Mouse (Mus musculus) liver, embryonic 12.5 days (tissue): Measurements from ENCODE around the gene Stag3. TPM values are rescaled to one million over a fixed set of nuclear protein-coding genes. Genes with fewer than 3 reads are reported as not detected.

ENCODE experiments used
- ATAC-seq: fragments of 200-750 bp; cut with Nextera tagmentation; 2 replicates; pipeline ENCODE4 v1.8.0; 2017; ENCODE audit warnings: moderate number of reproducible peaks, mild to moderate bottlenecking, moderate library complexity
- H3K27ac ChIP-seq: fragments of 300-500 bp; sonication (generic); 2 replicates; pipeline ENCODE4 v1.5.1; 2016; ENCODE audit warnings: mild to moderate bottlenecking
- H3K27me3 ChIP-seq: fragments of 300-500 bp; sonication (generic); replicated peaks from 2 replicates; pipeline ENCODE4 v1.6.1; 2016; ENCODE audit warnings: mild to moderate bottlenecking, moderate library complexity
- H3K36me3 ChIP-seq: fragments of 300-500 bp; sonication (generic); 2 replicates; pipeline ENCODE4 v1.6.1; 2016; ENCODE audit warnings: mild to moderate bottlenecking, moderate library complexity
- H3K4me1 ChIP-seq: fragments of 300-500 bp; sonication (generic); 2 replicates; pipeline ENCODE4 v1.6.1; 2016
- H3K4me2 ChIP-seq: fragments of 300-500 bp; sonication (generic); 2 replicates; pipeline ENCODE4 v1.6.1; 2016; ENCODE audit warnings: mild to moderate bottlenecking, moderate library complexity
- H3K4me3 ChIP-seq: fragments of 300-500 bp; sonication (generic); 2 replicates; pipeline ENCODE4 v1.5.1; 2016; ENCODE audit warnings: mild to moderate bottlenecking, moderate library complexity
- H3K9ac ChIP-seq: fragments of 300-500 bp; sonication (generic); 2 replicates; pipeline ENCODE4 v1.6.1; 2016; ENCODE audit warnings: mild to moderate bottlenecking, moderate library complexity
- H3K9me3 ChIP-seq: fragments of 300-500 bp; sonication (generic); replicated peaks from 2 replicates; pipeline ENCODE4 v1.6.1; 2016; ENCODE audit warnings: mild to moderate bottlenecking, moderate library complexity
- WGBS: fragments of 180-500 bp; shearing (Covaris S2); methylation state at CpG from one replicate; pipeline ENCODE4 v1.1.7; 2016; ENCODE audit not compliant: insufficient replicate concordance; 5-methylcytosine and 5-hydroxymethylcytosine counted together
- polyA plus RNA-seq: library from polyadenylated mRNA; unstranded; fragments of >200 nt; fragmentation: Nextera tagmentation; extraction: Ambion mirVana; gene quantifications from 2 replicates; pipeline ENCODE4 v1.2.1, GENCODE M21; 2016

Stag3 gene
- polyA plus RNA-seq, 1 experiment from 2014 or later: 3.1 TPM

GRCm38 (mm10) chr5:138299613-138300012 is 19.6 kb downstream of the Stag3 start:
- Histone ChIP-seq H3K9ac (no peak overlapping the region), H3K27me3 (no peaks in the 10 kb centered on the region), H3K27ac (no peak overlapping the region), H3K4me2 (no peak overlapping the region), H3K9me3 (no peaks in the 10 kb centered on the region), H3K4me1 (no peaks in the 10 kb centered on the region), H3K36me3 (no peaks in the 10 kb centered on the region), H3K4me3 (no peak overlapping the region)
- no peak for ATAC-seq
- WGBS: 65% methylated on average over 2 of the region's 2 CpGs

- Histone ChIP-seq H3K9ac (no peak overlapping the region), H3K4me2 (no peak overlapping the region), H3K4me1 (no peaks in the 10 kb centered on the region), H3K36me3 (no peaks in the 10 kb centered on the region), H3K4me3 (no peak overlapping the region), H3K9me3 (0 out of 2 replicates have a peak, but pooled peaks cover under 1% of the 10 kb centered on the region), H3K27ac (no peak overlapping the region), H3K27me3 (no peaks in the 10 kb centered on the region)
- no peak for ATAC-seq
- 73% methylated on average over 3 of the region's 3 CpGs for WGBS
Observed at GRCm38 (mm10) chr5:138312795-138313194, 32.8 kb downstream of the Stag3 start.

GRCm38 (mm10) chr5:138341661-138342060 is 61.6 kb downstream of the Stag3 start, which contains the start of gene Pvrig:
Gene Pvrig (plus strand): TSS chr5:138341961.
- H3K36me3 ChIP-seq: no peaks in the 10 kb centered on the region
- no peak within 1 kb of the TSS for H3K27ac ChIP-seq
- H3K4me3 ChIP-seq: no peak within 1 kb of the TSS
- no peaks in the 10 kb centered on the region for H3K27me3 ChIP-seq
- H3K4me1 ChIP-seq: no peaks in the 10 kb centered on the region
- ATAC-seq: no peak
- 49% methylated on average over 2 of the region's 2 CpGs for WGBS
- H3K9me3 ChIP-seq: no peaks in the 10 kb centered on the region
- H3K9ac ChIP-seq: no peak within 1 kb of the TSS
- no peak within 1 kb of the TSS for H3K4me2 ChIP-seq

DNA sequence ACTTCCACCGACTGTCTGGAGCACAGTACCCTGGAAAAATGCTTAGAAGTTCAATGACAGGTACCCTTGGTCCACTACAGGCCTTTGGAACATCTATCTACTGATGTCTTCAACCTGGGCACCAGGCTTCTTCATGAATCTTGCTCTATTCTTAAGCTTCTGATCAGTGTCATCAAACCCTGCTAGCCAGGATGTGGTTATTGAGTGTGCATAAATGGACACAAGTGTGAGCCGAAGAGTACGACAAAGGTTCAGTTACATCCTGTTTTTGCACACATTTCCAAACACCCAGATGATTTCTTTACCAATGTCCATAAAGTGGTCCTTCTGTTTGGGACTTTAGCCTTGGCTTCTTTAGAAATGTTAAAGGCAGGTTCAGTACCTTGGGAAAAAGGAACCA is 63.2 kb downstream of the Stag3 start:
- 54% methylated on average over 3 of the region's 3 CpGs for WGBS
- Histone ChIP-seq H3K9ac (no peak overlapping the region), H3K27me3 (no peaks in the 10 kb centered on the region), H3K4me3 (no peak overlapping the region), H3K36me3 (no peaks in the 10 kb centered on the region), H3K4me2 (no peak overlapping the region), H3K27ac (no peak overlapping the region), H3K4me1 (no peaks in the 10 kb centered on the region), H3K9me3 (no peaks in the 10 kb centered on the region)
- ATAC-seq: no peak

Other genes starting within 250 kb of the Stag3 start
- not detected in 2 replicates for gene Smok3c, start 227.0 kb upstream of the Stag3 start, polyA plus RNA-seq
- 7.3 and 8.2 TPM in 2 replicates for gene Zkscan1, start 195.2 kb upstream of the Stag3 start, polyA plus RNA-seq
- gene Zscan21, start 163.3 kb upstream of the Stag3 start, polyA plus RNA-seq: 19.0 and 19.6 TPM in 2 replicates
- gene Zfp113, start 124.5 kb upstream of the Stag3 start, polyA plus RNA-seq: 4.8 and 5.7 TPM in 2 replicates
- 181 and 191 TPM in 2 replicates for gene Cops6, start 119.2 kb upstream of the Stag3 start, polyA plus RNA-seq
- 7.9 and 8.3 TPM in 2 replicates for gene Ap4m1, start 108.2 kb upstream of the Stag3 start, polyA plus RNA-seq
- 268 and 271 TPM in 2 replicates for gene Mcm7, start 107.8 kb upstream of the Stag3 start, polyA plus RNA-seq
- 58.0 and 58.2 TPM in 2 replicates for gene Taf6, start 92.8 kb upstream of the Stag3 start, polyA plus RNA-seq
- 20.3 and 21.3 TPM in 2 replicates for gene Cnpy4, start 92.8 kb upstream of the Stag3 start, polyA plus RNA-seq
- 4.3 TPM in 2 replicates for gene Mblac1, start 85.9 kb upstream of the Stag3 start, polyA plus RNA-seq
- not detected in 2 replicates for gene Nxpe5, start 54.3 kb upstream of the Stag3 start, polyA plus RNA-seq
- 31.3 and 31.8 TPM in 2 replicates for gene Lamtor4, start 24.8 kb upstream of the Stag3 start, polyA plus RNA-seq
- gene BC037034, start 16.2 kb upstream of the Stag3 start, polyA plus RNA-seq: 8.7 and 8.9 TPM in 2 replicates
- gene Gal3st4, start 7.4 kb upstream of the Stag3 start, polyA plus RNA-seq: 0.18 and 0.32 TPM in 2 replicates
- gene Gm43720, start 282 bp upstream of the Stag3 start, polyA plus RNA-seq: 0.04 TPM in 1 of 2 replicates, not detected in the other
- gene Gpc2, start 235 bp upstream of the Stag3 start, polyA plus RNA-seq: 2.4 and 2.5 TPM in 2 replicates
- gene Pvrig, start 61.7 kb downstream of the Stag3 start, polyA plus RNA-seq: 0.23 and 0.41 TPM in 2 replicates
- 7.6 and 9.0 TPM in 2 replicates for gene Zfp157, start 161.2 kb downstream of the Stag3 start, polyA plus RNA-seq